Mouse (Mus musculus): ENCODE data around the gene Cldn13.
A peak's percentile ranks its signal among the peaks of the same experiment; 100 is the strongest.

Cldn13 gene

DNA sequence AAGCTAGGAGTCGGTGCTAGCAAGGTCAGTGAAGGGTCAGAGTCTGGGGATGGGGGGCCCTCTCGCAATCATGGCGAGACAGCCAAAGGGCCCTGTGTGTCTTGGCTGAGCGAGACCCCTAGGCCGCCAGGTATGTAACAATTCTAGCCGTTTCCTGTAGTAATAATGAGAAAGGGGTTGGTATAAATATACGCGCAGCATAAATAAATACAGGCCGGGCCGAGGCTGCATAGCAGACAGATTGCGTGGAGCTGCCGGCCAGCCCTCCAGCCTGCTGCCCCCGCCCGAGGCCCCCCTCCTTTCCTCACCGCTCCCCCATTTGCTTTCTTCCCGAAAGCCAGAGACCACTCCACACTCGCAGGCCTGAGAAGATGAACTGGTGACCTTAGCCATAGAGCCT lies 17.7 kb downstream of the Cldn13 start:
- ATAC-seq (ENCODE audit: insufficient number of reproducible peaks, low FRiP score, low TSS enrichment) = no peak

- ATAC-seq (ENCODE audit: insufficient number of reproducible peaks, low FRiP score, low TSS enrichment) = no peak
Observed at GRCm38 (mm10) chr5:134896965-134897364, 18.4 kb downstream of the Cldn13 start.

DNA sequence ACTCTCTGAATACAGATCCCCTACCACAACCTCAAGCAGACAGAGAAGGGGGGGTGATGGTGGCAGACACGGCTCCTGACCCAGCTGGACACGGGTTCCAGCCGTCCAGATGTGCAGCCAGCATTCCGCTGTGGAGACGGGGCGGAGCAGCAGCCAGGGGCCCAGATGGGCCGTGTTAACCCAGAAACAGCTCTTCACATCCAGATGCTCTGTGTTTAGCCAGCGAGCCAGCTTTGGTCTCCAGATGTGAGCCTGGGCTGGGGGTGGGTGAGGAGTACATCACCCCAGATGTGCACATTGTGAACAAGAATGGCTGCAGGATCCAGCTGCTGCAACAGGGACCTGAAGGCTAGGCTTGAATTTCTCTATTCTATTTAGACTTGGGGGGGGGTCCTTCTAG lies 20.0 kb downstream of the Cldn13 start:
- ATAC-seq (ENCODE audit: insufficient number of reproducible peaks, low FRiP score, low TSS enrichment) = no peak

- no peak for ATAC-seq (ENCODE audit: insufficient number of reproducible peaks, low FRiP score, low TSS enrichment)
Observed at GRCm38 (mm10) chr5:134892717-134893116, 22.6 kb downstream of the Cldn13 start.

DNA sequence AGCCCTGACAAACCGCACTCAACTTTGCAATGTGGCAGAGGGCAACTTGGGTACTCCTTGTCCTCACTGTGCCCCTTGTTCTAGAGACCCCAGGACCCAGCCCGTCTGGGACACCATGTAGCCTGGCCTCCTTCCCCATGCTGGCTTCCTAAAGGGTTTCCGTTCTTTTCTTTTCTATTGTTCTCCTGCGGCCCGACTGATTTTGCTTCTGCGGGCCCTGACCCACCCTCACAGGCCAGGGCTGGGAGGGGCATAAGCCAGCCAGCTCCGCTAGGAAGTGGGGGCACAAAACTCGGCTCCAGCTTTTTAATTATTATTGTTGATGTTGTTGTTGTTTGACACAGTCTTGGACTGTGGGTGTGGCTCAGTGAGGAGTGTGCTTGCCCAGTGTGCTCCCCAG lies 23.8 kb downstream of the Cldn13 start:
- no peak for ATAC-seq (ENCODE audit: insufficient number of reproducible peaks, low FRiP score, low TSS enrichment)

DNA sequence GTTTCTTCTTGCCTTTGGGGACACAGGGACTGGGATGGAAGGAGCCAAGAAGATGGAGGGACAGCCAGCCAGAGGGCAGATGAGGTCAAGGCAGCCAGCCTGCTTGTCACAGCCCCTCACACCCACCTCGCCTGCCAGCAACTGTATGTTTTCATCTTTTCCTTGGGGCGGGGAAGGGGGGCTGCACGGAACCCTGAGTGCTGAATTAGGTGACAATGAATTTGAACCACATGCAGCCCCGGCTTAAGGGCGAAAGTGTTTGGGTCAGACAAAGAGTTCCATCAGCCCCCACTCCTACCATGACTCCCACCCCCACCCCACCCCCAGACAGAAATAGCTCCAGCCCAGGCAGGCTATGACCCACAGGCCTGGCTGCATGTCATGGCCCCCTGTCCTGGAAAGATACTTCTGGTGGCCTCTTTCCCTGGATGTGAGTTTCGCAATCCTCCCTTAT lies 24.7 kb downstream of the Cldn13 start:
- ATAC-seq (ENCODE audit: insufficient number of reproducible peaks, low FRiP score, low TSS enrichment) = no peak

- no peak for ATAC-seq (ENCODE audit: insufficient number of reproducible peaks, low FRiP score, low TSS enrichment)
Observed at GRCm38 (mm10) chr5:134888505-134888904, 26.8 kb downstream of the Cldn13 start.

DNA sequence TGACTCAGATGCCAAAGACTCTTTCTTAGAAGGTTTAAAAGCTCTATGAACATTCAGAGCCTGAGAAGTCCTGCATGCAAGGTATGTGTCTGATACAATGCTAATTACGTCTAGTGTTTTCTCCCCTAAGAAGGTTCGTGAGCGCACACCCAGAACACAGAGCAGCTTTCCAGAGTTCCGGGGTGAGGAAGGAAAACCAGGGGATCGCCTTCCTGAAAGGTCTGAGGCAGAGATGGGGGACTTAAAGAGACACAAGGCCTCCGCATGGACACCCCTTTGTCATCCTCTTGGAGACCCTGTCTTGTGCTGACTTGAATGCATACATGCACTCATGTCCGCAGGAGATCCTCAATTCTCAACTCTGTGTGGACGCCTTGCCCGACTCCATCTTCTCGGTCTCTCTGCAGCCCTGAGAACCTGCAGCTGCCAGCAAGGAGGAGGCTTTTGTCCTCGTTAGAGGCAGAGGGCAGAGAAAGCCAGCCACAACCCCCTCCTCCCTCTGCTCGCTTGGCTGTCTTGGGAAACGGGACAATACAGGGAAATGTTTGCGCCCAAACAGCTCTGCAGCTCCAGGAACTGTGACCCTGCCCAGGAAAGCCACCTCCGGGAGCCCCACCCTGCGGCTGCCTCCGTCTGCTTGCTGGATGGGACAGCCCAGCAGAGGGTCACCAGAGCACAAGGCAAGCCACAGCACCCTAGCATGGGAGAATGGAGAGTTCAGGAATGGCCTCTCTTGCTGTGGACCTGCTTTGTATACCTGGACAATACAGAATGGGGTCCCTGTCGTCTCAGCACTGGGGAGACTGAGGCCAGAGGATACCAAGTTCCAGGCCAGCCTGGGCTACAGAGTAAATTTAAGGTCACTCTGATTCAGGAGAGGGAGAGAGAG lies 27.6 kb downstream of the Cldn13 start:
- ATAC-seq (ENCODE audit: insufficient number of reproducible peaks, low FRiP score, low TSS enrichment) = no peak

DNA sequence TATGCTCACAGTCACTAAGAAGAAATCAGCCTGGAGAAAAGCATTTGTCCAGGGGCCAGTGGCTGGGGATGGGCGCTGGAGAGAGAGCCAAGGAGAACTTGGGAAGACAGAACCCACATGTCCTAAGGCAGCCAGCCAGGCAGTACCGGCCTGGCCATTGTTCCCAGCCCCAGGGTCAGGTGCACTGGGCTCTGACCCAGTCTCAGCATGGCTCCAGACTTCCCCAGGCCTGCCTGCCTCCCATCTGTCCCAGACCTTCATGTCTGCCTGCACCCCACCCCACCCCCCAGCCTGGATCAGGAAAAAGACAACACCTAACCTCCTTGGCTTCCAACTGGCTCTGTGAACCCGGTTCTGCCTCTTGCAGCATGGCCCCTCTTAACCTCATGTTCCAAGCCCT lies 32.2 kb downstream of the Cldn13 start:
- peak; percentile 72 for ATAC-seq (ENCODE audit: insufficient number of reproducible peaks, low FRiP score, low TSS enrichment)

GRCm38 (mm10) chr5:134876801-134877200 lies 38.5 kb downstream of the Cldn13 start:
- no peak for ATAC-seq (ENCODE audit: insufficient number of reproducible peaks, low FRiP score, low TSS enrichment)

GRCm38 (mm10) chr5:134875245-134875644 lies 40.1 kb downstream of the Cldn13 start:
- ATAC-seq (ENCODE audit: insufficient number of reproducible peaks, low FRiP score, low TSS enrichment) = no peak

DNA sequence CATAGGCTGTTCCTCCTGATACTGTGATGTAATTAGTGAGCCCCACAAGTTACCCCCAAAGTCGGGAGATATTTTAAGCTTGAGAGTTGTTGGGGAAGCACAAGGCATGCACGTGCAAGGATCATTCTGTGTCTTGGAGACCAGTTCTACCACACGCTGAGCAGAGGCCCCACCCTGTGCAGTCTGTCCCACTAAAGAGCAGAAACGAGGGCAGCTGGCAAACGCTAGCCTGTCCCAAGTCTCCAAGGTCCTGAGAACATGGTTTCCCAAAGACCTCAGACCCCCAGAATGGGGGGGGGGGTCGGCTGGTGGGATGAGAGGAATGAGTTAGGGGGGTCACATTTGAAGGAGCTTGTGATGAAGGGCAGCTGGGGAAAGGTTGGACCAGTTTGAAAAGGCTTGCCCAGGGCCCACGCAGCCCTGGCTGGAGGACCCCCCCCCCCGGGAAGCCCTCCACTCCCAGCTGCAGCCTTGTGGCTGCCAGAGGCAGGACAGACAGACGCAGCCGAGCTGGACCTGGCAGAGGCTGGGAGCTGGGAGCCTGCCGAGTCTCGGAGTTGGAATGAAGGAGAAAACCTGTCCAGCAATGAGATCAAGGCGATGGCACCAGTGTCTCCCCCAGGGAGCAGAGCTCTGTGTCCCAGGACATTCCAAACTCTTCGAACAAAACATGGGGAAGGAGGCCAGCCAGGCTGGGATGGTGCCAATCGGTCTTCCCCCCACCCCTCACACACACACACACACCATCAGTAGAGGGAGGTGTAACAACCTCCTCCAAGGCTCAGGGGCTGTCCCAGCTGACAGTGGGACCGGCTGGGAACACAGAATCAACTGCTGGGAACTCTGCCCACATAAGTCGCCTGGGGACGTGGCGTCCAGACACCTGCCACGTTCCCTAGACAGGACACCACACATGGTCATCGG lies 41.1 kb downstream of the Cldn13 start:
- ATAC-seq (ENCODE audit: insufficient number of reproducible peaks, low FRiP score, low TSS enrichment) = no peak

DNA sequence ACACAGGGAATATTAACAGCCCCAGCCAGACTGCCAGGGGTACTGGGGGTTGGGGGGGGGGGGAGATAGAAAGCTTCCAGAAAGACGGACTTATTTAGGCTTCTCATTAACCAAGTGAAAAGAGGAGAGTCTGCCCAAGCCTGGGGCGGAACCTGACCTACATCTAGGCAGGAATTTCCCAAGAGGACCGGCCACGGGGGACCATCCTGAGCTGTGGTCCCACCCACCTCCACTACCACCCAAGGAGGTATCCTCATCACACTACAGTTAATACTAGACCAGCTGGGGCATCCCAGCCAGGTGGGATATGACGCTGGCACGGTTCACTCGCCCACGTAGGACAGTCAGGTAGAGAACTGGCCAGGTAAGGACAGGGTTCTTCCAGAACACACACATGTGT lies 42.3 kb downstream of the Cldn13 start:
- no peak for ATAC-seq (ENCODE audit: insufficient number of reproducible peaks, low FRiP score, low TSS enrichment)

DNA sequence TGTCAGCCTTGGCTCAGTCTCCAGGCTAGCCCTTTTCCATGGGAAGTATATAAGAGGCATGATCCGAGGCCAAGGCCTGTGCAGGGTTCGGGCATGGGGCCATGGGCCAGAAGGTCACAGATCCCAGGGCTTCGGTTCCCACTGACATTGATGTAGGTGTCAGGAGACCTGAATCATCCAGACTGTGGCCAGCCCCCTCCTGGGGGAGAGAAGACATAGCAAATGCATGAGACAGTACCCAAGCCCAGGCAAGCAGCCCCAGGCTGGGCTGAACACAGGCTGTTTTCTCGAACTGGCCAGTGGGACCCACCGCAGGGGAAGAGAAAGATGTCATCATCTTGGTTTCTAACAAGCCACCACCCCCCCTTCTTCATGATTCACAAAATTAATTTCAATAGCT lies 42.7 kb downstream of the Cldn13 start:
- no peak for ATAC-seq (ENCODE audit: insufficient number of reproducible peaks, low FRiP score, low TSS enrichment)

- ATAC-seq (ENCODE audit: insufficient number of reproducible peaks, low FRiP score, low TSS enrichment) = no peak
Observed at GRCm38 (mm10) chr5:134868506-134868905, 46.8 kb downstream of the Cldn13 start.

- no peak for ATAC-seq (ENCODE audit: insufficient number of reproducible peaks, low FRiP score, low TSS enrichment)
Observed at GRCm38 (mm10) chr5:134867320-134868144, 47.8 kb downstream of the Cldn13 start.

- ATAC-seq (ENCODE audit: insufficient number of reproducible peaks, low FRiP score, low TSS enrichment) = no peak
Observed at GRCm38 (mm10) chr5:134865158-134865557, 50.2 kb downstream of the Cldn13 start.

Data from cerebellum, adult (tissue).